Mouse (Mus musculus) olfactory bulb, adult 2 months (tissue): Measurements from ENCODE around the gene Chst15. TPM values are rescaled to one million over a fixed set of nuclear protein-coding genes. Genes with fewer than 3 reads are reported as not detected.

Experiments used
- H3K27ac ChIP-seq: fragments of 200-500 bp; 2 replicates; pipeline ENCODE4 v1.5.1; 2012; ENCODE audit warnings: low read depth, low read length; ENCODE audit not compliant: insufficient read depth
- H3K4me1 ChIP-seq: fragments of 200-500 bp; 2 replicates; pipeline ENCODE4 v1.6.1; 2012; ENCODE audit warnings: low read length; ENCODE audit not compliant: control insufficient read depth, insufficient read depth
- H3K4me3 ChIP-seq: fragments of 200-500 bp; 2 replicates; pipeline ENCODE4 v1.5.1; 2012; ENCODE audit warnings: mild to moderate bottlenecking, low read depth, low read length, moderate library complexity; ENCODE audit not compliant: insufficient read depth
- CTCF ChIP-seq: fragments of 200-500 bp; IDR thresholded peaks from 2 replicates; pipeline ENCODE4 v1.5.1; 2012; ENCODE audit warnings: low read depth, mild to moderate bottlenecking, low read length, moderate library complexity; ENCODE audit not compliant: insufficient read depth
- POLR2A ChIP-seq: fragments of 200-500 bp; IDR thresholded peaks from 2 replicates; pipeline ENCODE4 v1.6.1; 2012; ENCODE audit warnings: mild to moderate bottlenecking, low read depth, low read length, moderate library complexity; ENCODE audit not compliant: insufficient read depth
- WGBS: fragments of 180-500 bp; shearing (Covaris S2); methylation state at CpG from one replicate; pipeline ENCODE4 v1.1.7; 2018; 5-methylcytosine and 5-hydroxymethylcytosine counted together
- polyA plus RNA-seq: library from polyadenylated mRNA; stranded (reverse); fragments of >200 nt; gene quantifications from 2 replicates; pipeline ENCODE4 v1.2.4, GENCODE M21; 2012; ENCODE audit warnings: low replicate concordance; ENCODE audit not compliant: missing spikeins, insufficient read depth, insufficient read length

Chst15 gene
- polyA plus RNA-seq, 1 experiment: not detected

- WGBS: 77% methylated on average over 11 of the region's 11 CpGs
- Histone ChIP-seq H3K4me1 (peaks cover 15% of the 10 kb centered on the region), H3K27ac (no peak overlapping the region), H3K4me3 (no peak overlapping the region)
- no peak for TF ChIP-seq POLR2A
- no peak for TF ChIP-seq CTCF
These were observed 20.4 kb upstream of the Chst15 start for GRCm38 (mm10) chr7:132337268-132337917.

- TF ChIP-seq POLR2A (no peak), CTCF (no peak)
- 31% methylated on average over 3 of the region's 3 CpGs for WGBS
- Histone ChIP-seq H3K4me1 (peaks cover 19% of the 10 kb centered on the region), H3K27ac (no peak overlapping the region), H3K4me3 (no peak overlapping the region)
These were observed 19.8 kb upstream of the Chst15 start for GRCm38 (mm10) chr7:132336781-132337180.

GRCm38 (mm10) chr7:132335367-132335766, 18.3 kb upstream of the Chst15 start:
- Histone ChIP-seq H3K4me1 (peaks cover 20% of the 10 kb centered on the region), H3K4me3 (no peak overlapping the region), H3K27ac (no peak overlapping the region)
- WGBS: 98% methylated on average over 4 of the region's 4 CpGs
- no peak for TF ChIP-seq POLR2A
- TF ChIP-seq CTCF: no peak

GRCm38 (mm10) chr7:132333078-132333477, 16.1 kb upstream of the Chst15 start:
- 97% methylated on average over 1 of the region's 1 CpGs for WGBS
- no peak overlapping the region for H3K4me3 ChIP-seq
- peaks cover 20% of the 10 kb centered on the region for H3K4me1 ChIP-seq
- TF ChIP-seq POLR2A: no peak
- no peak for TF ChIP-seq CTCF
- H3K27ac ChIP-seq: no peak overlapping the region

GRCm38 (mm10) chr7:132332176-132332575, 15.1 kb upstream of the Chst15 start:
- H3K4me3 ChIP-seq: no peak overlapping the region
- no peak overlapping the region for H3K27ac ChIP-seq
- WGBS: 36% methylated on average over 11 of the region's 11 CpGs
- H3K4me1 ChIP-seq: peaks cover 15% of the 10 kb centered on the region
- TF ChIP-seq CTCF (no peak), POLR2A (no peak)

GRCm38 (mm10) chr7:132330179-132330578, 13.2 kb upstream of the Chst15 start:
- Histone ChIP-seq H3K4me3 (no peak overlapping the region), H3K27ac (no peak overlapping the region), H3K4me1 (peaks cover 11% of the 10 kb centered on the region)
- 100% methylated on average over 1 of the region's 1 CpGs for WGBS
- TF ChIP-seq CTCF (no peak), POLR2A (no peak)

GRCm38 (mm10) chr7:132328648-132329047, 11.6 kb upstream of the Chst15 start:
- Histone ChIP-seq H3K4me3 (no peak overlapping the region), H3K27ac (no peak overlapping the region), H3K4me1 (peaks cover 11% of the 10 kb centered on the region)
- 100% methylated on average over 1 of the region's 1 CpGs for WGBS
- TF ChIP-seq POLR2A (no peak), CTCF (no peak)

GRCm38 (mm10) chr7:132325549-132326331, 8.7 kb upstream of the Chst15 start:
- WGBS: 44% methylated on average over 5 of the region's 5 CpGs
- TF ChIP-seq POLR2A (no peak), CTCF (no peak)
- Histone ChIP-seq H3K27ac (no peak overlapping the region), H3K4me1 (peaks cover 3% of the 10 kb centered on the region; the same call in 1 of the 2 replicates), H3K4me3 (no peak overlapping the region)

GRCm38 (mm10) chr7:132323430-132323829, 6.4 kb upstream of the Chst15 start:
- 93% methylated on average over 5 of the region's 5 CpGs for WGBS
- no peak overlapping the region for H3K4me3 ChIP-seq

More at GRCm38 (mm10) chr7:132323430-132323829, 6.4 kb upstream of the Chst15 start:
- Histone ChIP-seq H3K27ac (no peak overlapping the region), H3K4me1 (peaks cover 3% of the 10 kb centered on the region; the same call in 1 of the 2 replicates)
- TF ChIP-seq CTCF (no peak), POLR2A (no peak)
